Mouse (Mus musculus) liver, embryonic 15.5 days (tissue): ENCODE data around the gene Nfic. TPM values are rescaled to one million over a fixed set of nuclear protein-coding genes. Genes with fewer than 3 reads are reported as not detected.
A peak's percentile ranks its signal among the peaks of the same experiment; 100 is the strongest.

Experiments used
- ATAC-seq: fragments of 200-750 bp; cut with Nextera tagmentation; 2 replicates; pipeline ENCODE4 v1.8.0; 2017; ENCODE audit warnings: moderate number of reproducible peaks, mild to moderate bottlenecking, moderate library complexity; ENCODE audit not compliant: insufficient read depth
- H3K27ac ChIP-seq: fragments of 300-500 bp; sonication (generic); replicated peaks from 2 replicates; pipeline ENCODE4 v1.5.1; 2015; ENCODE audit warnings: mild to moderate bottlenecking, inconsistent platforms
- H3K27me3 ChIP-seq: fragments of 300-500 bp; sonication (generic); 2 replicates; pipeline ENCODE4 v1.6.1; 2015; ENCODE audit warnings: mild to moderate bottlenecking, inconsistent platforms
- H3K36me3 ChIP-seq: fragments of 300-500 bp; sonication (generic); replicated peaks from 2 replicates; pipeline ENCODE4 v1.6.1; 2015; ENCODE audit warnings: moderate library complexity, mild to moderate bottlenecking, inconsistent platforms
- H3K4me1 ChIP-seq: fragments of 300-500 bp; sonication (generic); replicated peaks from 2 replicates; pipeline ENCODE4 v1.6.1; 2015; ENCODE audit warnings: inconsistent platforms
- H3K4me2 ChIP-seq: fragments of 300-500 bp; sonication (generic); 2 replicates; pipeline ENCODE4 v1.6.1; 2015; ENCODE audit warnings: moderate library complexity, mild to moderate bottlenecking, inconsistent platforms
- H3K4me3 ChIP-seq: fragments of 300-500 bp; sonication (generic); replicated peaks from 2 replicates; pipeline ENCODE4 v1.5.1; 2015; ENCODE audit warnings: mild to moderate bottlenecking, inconsistent platforms
- H3K9ac ChIP-seq: fragments of 300-500 bp; sonication (generic); 2 replicates; pipeline ENCODE4 v1.6.1; 2015; ENCODE audit warnings: moderate library complexity, mild to moderate bottlenecking, inconsistent platforms
- H3K9me3 ChIP-seq: fragments of 300-500 bp; sonication (generic); replicated peaks from 2 replicates; pipeline ENCODE4 v1.6.1; 2016; ENCODE audit warnings: inconsistent platforms
- WGBS: fragments of 180-500 bp; shearing (Covaris S2); methylation state at CpG from one replicate; pipeline ENCODE4 v1.1.7; 2015; ENCODE audit warnings: mixed read lengths; ENCODE audit not compliant: insufficient replicate concordance; 5-methylcytosine and 5-hydroxymethylcytosine counted together
- polyA plus RNA-seq: library from polyadenylated mRNA; unstranded; fragments of >200 nt; fragmentation: Nextera tagmentation; extraction: Ambion mirVana; gene quantifications from 2 replicates; pipeline ENCODE4 v1.2.1, GENCODE M21; 2015

Nfic gene
- polyA plus RNA-seq, 1 experiment from 2014 or later: 11.5 TPM

- peaks cover 58% of the 10 kb centered on the region for H3K4me1 ChIP-seq
- H3K36me3 ChIP-seq: peaks cover 31% of the 10 kb centered on the region
- H3K9ac ChIP-seq: peak overlapping the region; percentile 86
- peak overlapping the region; percentile 86 for H3K4me3 ChIP-seq
- H3K27me3 ChIP-seq: no peaks in the 10 kb centered on the region
- no peaks in the 10 kb centered on the region for H3K9me3 ChIP-seq
- under 1% methylated on average over 41 of the region's 41 CpGs for WGBS
- peak overlapping the region; percentile 79 for H3K27ac ChIP-seq
- peak overlapping the region; percentile 94 for H3K4me2 ChIP-seq
- peak; percentile 14 for ATAC-seq
Measured at GRCm38 (mm10) chr10:81495616-81496263, 40.3 kb upstream of the Nfic start.

GRCm38 (mm10) chr10:81495151-81495550, 39.7 kb upstream of the Nfic start:
- Histone ChIP-seq H3K27me3 (no peaks in the 10 kb centered on the region), H3K4me1 (peaks cover 56% of the 10 kb centered on the region), H3K4me2 (peak overlapping the region; percentile 94), H3K36me3 (peaks cover 37% of the 10 kb centered on the region), H3K9ac (peak overlapping the region; percentile 86), H3K4me3 (peak overlapping the region; percentile 86), H3K9me3 (no peaks in the 10 kb centered on the region), H3K27ac (peak overlapping the region; percentile 79; the same call in 1 of the 2 replicates)
- WGBS: 38% methylated on average over 6 of the region's 6 CpGs
- no peak for ATAC-seq

- Histone ChIP-seq H3K9ac (peak overlapping the region; percentile 86; the same call in 1 of the 2 replicates), H3K4me3 (peak overlapping the region; percentile 86), H3K4me1 (peaks cover 50% of the 10 kb centered on the region), H3K4me2 (peak overlapping the region; percentile 94), H3K9me3 (no peaks in the 10 kb centered on the region), H3K27ac (peak overlapping the region; percentile 79; the same call in 1 of the 2 replicates), H3K27me3 (no peaks in the 10 kb centered on the region), H3K36me3 (peaks cover 44% of the 10 kb centered on the region)
- no peak for ATAC-seq
- WGBS: 60% methylated on average over 11 of the region's 11 CpGs
Measured at GRCm38 (mm10) chr10:81494260-81495041, 39.0 kb upstream of the Nfic start.

- no peaks in the 10 kb centered on the region for H3K27me3 ChIP-seq
- H3K9me3 ChIP-seq: no peaks in the 10 kb centered on the region
- ATAC-seq: no peak
- peaks cover 43% of the 10 kb centered on the region for H3K4me1 ChIP-seq
- H3K36me3 ChIP-seq: peaks cover 51% of the 10 kb centered on the region
- H3K4me2 ChIP-seq: peak overlapping the region; percentile 94
- no peak overlapping the region for H3K9ac ChIP-seq
- 71% methylated on average over 8 of the region's 8 CpGs for WGBS
- 0 out of 2 replicates have a peak overlapping the region, but pooled peaks have one; percentile 0 for H3K4me3 ChIP-seq
- H3K27ac ChIP-seq: no peak overlapping the region
Measured at GRCm38 (mm10) chr10:81493601-81494220, 38.3 kb upstream of the Nfic start.

- no peak overlapping the region for H3K4me3 ChIP-seq
- WGBS: 82% methylated on average over 11 of the region's 11 CpGs
- peaks cover 33% of the 10 kb centered on the region for H3K4me1 ChIP-seq
- no peak for ATAC-seq
- no peaks in the 10 kb centered on the region for H3K9me3 ChIP-seq
- H3K9ac ChIP-seq: no peak overlapping the region
- no peak overlapping the region for H3K27ac ChIP-seq
- H3K36me3 ChIP-seq: peaks cover 61% of the 10 kb centered on the region
- H3K27me3 ChIP-seq: no peaks in the 10 kb centered on the region
- H3K4me2 ChIP-seq: no peak overlapping the region
Measured at GRCm38 (mm10) chr10:81492606-81493240, 37.3 kb upstream of the Nfic start.

GRCm38 (mm10) chr10:81491018-81491417, 35.6 kb upstream of the Nfic start:
- Histone ChIP-seq H3K9ac (no peak overlapping the region), H3K36me3 (peaks cover 75% of the 10 kb centered on the region), H3K4me3 (no peak overlapping the region), H3K27ac (no peak overlapping the region), H3K27me3 (no peaks in the 10 kb centered on the region), H3K9me3 (no peaks in the 10 kb centered on the region), H3K4me1 (peaks cover 24% of the 10 kb centered on the region), H3K4me2 (no peak overlapping the region)
- no peak for ATAC-seq
- WGBS: 79% methylated on average over 9 of the region's 9 CpGs

GRCm38 (mm10) chr10:81489941-81490340, 34.5 kb upstream of the Nfic start:
- Histone ChIP-seq H3K4me1 (peaks cover 27% of the 10 kb centered on the region), H3K4me3 (no peak overlapping the region), H3K27me3 (no peaks in the 10 kb centered on the region), H3K36me3 (peaks cover 75% of the 10 kb centered on the region), H3K27ac (no peak overlapping the region), H3K9ac (no peak overlapping the region), H3K4me2 (no peak overlapping the region), H3K9me3 (no peaks in the 10 kb centered on the region)
- 75% methylated on average over 14 of the region's 14 CpGs for WGBS
- ATAC-seq: no peak

- Histone ChIP-seq H3K27ac (no peak overlapping the region), H3K4me3 (no peak overlapping the region), H3K9ac (no peak overlapping the region), H3K4me2 (no peak overlapping the region), H3K4me1 (0 out of 2 replicates have a peak, but pooled peaks cover 12% of the 10 kb centered on the region), H3K9me3 (no peaks in the 10 kb centered on the region), H3K27me3 (peaks cover under 1% of the 10 kb centered on the region), H3K36me3 (peaks cover 67% of the 10 kb centered on the region)
- 78% methylated on average over 11 of the region's 11 CpGs for WGBS
- ATAC-seq: no peak
Measured at GRCm38 (mm10) chr10:81488081-81488480, 32.6 kb upstream of the Nfic start.

- Histone ChIP-seq H3K4me2 (no peak overlapping the region), H3K27me3 (peaks cover 17% of the 10 kb centered on the region), H3K27ac (no peak overlapping the region), H3K4me3 (no peak overlapping the region), H3K9me3 (no peaks in the 10 kb centered on the region), H3K36me3 (peaks cover 52% of the 10 kb centered on the region), H3K4me1 (peaks cover 22% of the 10 kb centered on the region), H3K9ac (no peak overlapping the region)
- ATAC-seq: no peak
- 77% methylated on average over 10 of the region's 10 CpGs for WGBS
Measured at GRCm38 (mm10) chr10:81486496-81486895, 31.1 kb upstream of the Nfic start.

- Histone ChIP-seq H3K4me2 (no peak overlapping the region), H3K4me3 (no peak overlapping the region), H3K27ac (no peak overlapping the region), H3K27me3 (peaks cover 26% of the 10 kb centered on the region), H3K4me1 (peaks cover 22% of the 10 kb centered on the region), H3K9ac (no peak overlapping the region), H3K36me3 (peaks cover 42% of the 10 kb centered on the region), H3K9me3 (no peaks in the 10 kb centered on the region)
- peak; percentile 8; the same call in 1 of the 2 replicates for ATAC-seq
- 45% methylated on average over 7 of the region's 7 CpGs for WGBS
Measured at GRCm38 (mm10) chr10:81485479-81486018, 30.1 kb upstream of the Nfic start.
